Mouse (Mus musculus): ENCODE measurements around the gene Clec16a. TPM values are rescaled to one million over a fixed set of nuclear protein-coding genes. Genes with fewer than 3 reads are reported as not detected.
A peak's percentile ranks its signal among the peaks of the same experiment; 100 is the strongest.

Gene Clec16a
- total and polyA plus RNA-seq, 3 experiments, result 20.0 to 24.2 (median 20.5) TPM

GRCm38 (mm10) chr16:10640041-10640440, 94.9 kb downstream of the Clec16a start (continued):
- TF ChIP-seq RCOR1 (conservative IDR thresholded peaks at IDR 0.05; ENCODE audit: low read depth, low read length), result no peak
- TF ChIP-seq BHLHE40 (IDR thresholded peaks at IDR 0.05; ENCODE audit: low read depth, low read length), result peak; percentile 44; the same call in 1 of the 2 replicates
- 0 out of 2 replicates have a peak, but pooled peaks have one; percentile 43 for TF ChIP-seq TCF12 (IDR thresholded peaks at IDR 0.05; ENCODE audit: low read depth, low read length)
- peak; percentile 99 for TF ChIP-seq SMC3 (IDR thresholded peaks at IDR 0.05; ENCODE audit: low read depth, low read length)
- TF ChIP-seq JUND (conservative IDR thresholded peaks at IDR 0.05; ENCODE audit: low read depth, low read length), result no peak
- no peak for TF ChIP-seq ZKSCAN1 (IDR thresholded peaks at IDR 0.05; ENCODE audit: borderline replicate concordance, low read depth, low read length)
- peak; percentile 60; the same call in 1 of the 2 replicates for TF ChIP-seq IRF4 (IDR thresholded peaks at IDR 0.05; ENCODE audit: low read depth, low read length)
- no peak for TF ChIP-seq CHD1 (IDR thresholded peaks at IDR 0.05; ENCODE audit: low read depth, low read length)
- TF ChIP-seq MXI1 (IDR thresholded peaks at IDR 0.05; ENCODE audit: low read depth, low read length), result peak; percentile 48; the same call in 1 of the 2 replicates
- no peak for TF ChIP-seq POLR2A (IDR thresholded peaks at IDR 0.05; ENCODE audit: low read depth, low read length)
- TF ChIP-seq POLR2AphosphoS2 (IDR thresholded peaks at IDR 0.05; ENCODE audit: low read depth, low read length), result no peak
- TF ChIP-seq CTCF (conservative IDR thresholded peaks at IDR 0.05 in 1 of 2, IDR thresholded peaks at IDR 0.05 in 1 of 2; ENCODE audit: low read depth in 2 of 2, low read length in 2 of 2), result peak; percentile 82 to 98

GRCm38 (mm10) chr16:10641146-10641545, 96.0 kb downstream of the Clec16a start:
- in situ Hi-C loops (cut with MboI; ENCODE audit: low pct_ligation_motif_present, low pct_unique_long_range_greater_than_20kb, low sequenced_read_pairs), result no loop called here
- no peak overlapping the region for H3K27ac ChIP-seq (ENCODE audit: insufficient read depth, low read depth)
- H3K4me3 ChIP-seq (replicated peaks in 1 of 3; ENCODE audit: low read depth in 2 of 3, low read length in 2 of 3, poor library complexity in 1 of 3), result no peak overlapping the region
- H3K4me1 ChIP-seq (ENCODE audit: control insufficient read depth in 1 of 2, insufficient read depth in 2 of 2), result peaks cover 2 to 29% of the 10 kb centered on the region in 2 experiments
- TF ChIP-seq CTCF (conservative IDR thresholded peaks at IDR 0.05 in 1 of 2, IDR thresholded peaks at IDR 0.05 in 1 of 2; ENCODE audit: low read depth in 2 of 2, low read length in 2 of 2), result no peak
- no peak for TF ChIP-seq USF2 (conservative IDR thresholded peaks at IDR 0.05; ENCODE audit: low read depth, low read length)
- no peak for TF ChIP-seq CHD2 (IDR thresholded peaks at IDR 0.05; ENCODE audit: low read length)
- no peak for TF ChIP-seq RCOR1 (conservative IDR thresholded peaks at IDR 0.05; ENCODE audit: low read depth, low read length)
- no peak for TF ChIP-seq UBTF (IDR thresholded peaks at IDR 0.05; ENCODE audit: low read depth, low read length)
- no peak for TF ChIP-seq PAX5 (IDR thresholded peaks at IDR 0.05; ENCODE audit: low read length)
- no peak for TF ChIP-seq POLR2AphosphoS2 (IDR thresholded peaks at IDR 0.05; ENCODE audit: low read depth, low read length)
- TF ChIP-seq TBP (conservative IDR thresholded peaks at IDR 0.05; ENCODE audit: low read depth, low read length), result no peak
- 0 out of 2 replicates have a peak, but pooled peaks have one; percentile 8 for TF ChIP-seq NRF1 (IDR thresholded peaks at IDR 0.05; ENCODE audit: low read depth, low read length)
- peak; percentile 86 for TF ChIP-seq ZNF384 (IDR thresholded peaks at IDR 0.05; ENCODE audit: low read depth, low read length)
- TF ChIP-seq SMC3 (IDR thresholded peaks at IDR 0.05; ENCODE audit: low read depth, low read length), result no peak
- peak; percentile 52; the same call in 1 of the 2 replicates for TF ChIP-seq SIN3A (IDR thresholded peaks at IDR 0.05; ENCODE audit: low read length)
- TF ChIP-seq IRF4 (IDR thresholded peaks at IDR 0.05; ENCODE audit: low read depth, low read length), result peak; percentile 8; the same call in 1 of the 2 replicates
- no peak for TF ChIP-seq GABPA (IDR thresholded peaks at IDR 0.05; ENCODE audit: insufficient replicate concordance, low read depth, low read length)
- TF ChIP-seq ETS1 (conservative IDR thresholded peaks at IDR 0.05; ENCODE audit: low read depth, low read length), result peak; percentile 97
- peak; percentile 18; the same call in 1 of the 2 replicates for TF ChIP-seq BHLHE40 (IDR thresholded peaks at IDR 0.05; ENCODE audit: low read depth, low read length)
- peak; percentile 64; the same call in 1 of the 2 replicates for TF ChIP-seq EP300 (IDR thresholded peaks at IDR 0.05; ENCODE audit: low read length)
- TF ChIP-seq HCFC1 (IDR thresholded peaks at IDR 0.05; ENCODE audit: low read depth, low read length), result no peak
- TF ChIP-seq KAT2A (IDR thresholded peaks at IDR 0.05; ENCODE audit: insufficient replicate concordance, low read length), result no peak
- TF ChIP-seq MEF2A (IDR thresholded peaks at IDR 0.05; ENCODE audit: borderline replicate concordance, low read depth, low read length), result peak; percentile 42; the same call in 1 of the 2 replicates
- no peak for TF ChIP-seq MYC (IDR thresholded peaks at IDR 0.05; ENCODE audit: low read depth, low read length)
- TF ChIP-seq MXI1 (IDR thresholded peaks at IDR 0.05; ENCODE audit: low read depth, low read length), result no peak
- no peak; the same call in 1 of the 2 replicates for TF ChIP-seq RAD21 (IDR thresholded peaks at IDR 0.05; ENCODE audit: low read depth, low read length)
- TF ChIP-seq MAZ (IDR thresholded peaks at IDR 0.05; ENCODE audit: low read depth, low read length), result no peak
- peak; percentile 61 for TF ChIP-seq TCF12 (IDR thresholded peaks at IDR 0.05; ENCODE audit: low read depth, low read length)
- no peak for TF ChIP-seq ZC3H11A (IDR thresholded peaks at IDR 0.05; ENCODE audit: low read depth, low read length)
- H3K9me3 ChIP-seq (replicated peaks; ENCODE audit: low read length), result no peaks in the 10 kb centered on the region
- H3K9ac ChIP-seq (ENCODE audit: insufficient read depth, low read depth), result no peak overlapping the region
- no peak overlapping the region for H3K4me2 ChIP-seq (ENCODE audit: insufficient read depth, low read depth, poor library complexity, severe bottlenecking)
- DNase-seq (ENCODE audit: extremely low read depth), result peak; percentile 70
- H3K27me3 ChIP-seq (replicated peaks), result no peaks in the 10 kb centered on the region
- H3K36me3 ChIP-seq (replicated peaks in 1 of 2; ENCODE audit: control insufficient read depth in 1 of 2, insufficient read depth in 1 of 2, low read length in 1 of 2), result peaks cover 0 to 9% of the 10 kb centered on the region in 2 experiments
- no peaks in the 10 kb centered on the region for H3K79me2 ChIP-seq (replicated peaks; ENCODE audit: control insufficient read depth, extremely low read depth, insufficient read depth, poor library complexity, severe bottlenecking)
- dilution Hi-C loops (cut with MboI; ENCODE audit: extremely low pct_ligation_motif_present, extremely low pct_unique_long_range_greater_than_20kb, low sequenced_read_pairs), result no loop called here
